Mouse (Mus musculus) thymus, postnatal 0 days (tissue): ENCODE measurements at regions not wholly inside any gene's neighbourhood (a gene's known extent, or its start where the extent isn't known, plus 50 kb on each side); places are given as distances from the start of the nearest gene placed in this dataset.

Experiments
- DNase-seq: peaks from one replicate; pipeline ENCODE4 v3.0.0-alpha.2; 2015; ENCODE audit warnings: low spot score

GRCm38 (mm10) chr13:43724161-43724560 lies 60.4 kb upstream of the Cd83 start:
- DNase-seq: no peak

- DNase-seq: peak; percentile 57
Measured at GRCm38 (mm10) chr13:43725698-43726097, 58.9 kb upstream of the Cd83 start.

- no peak for DNase-seq
Measured at GRCm38 (mm10) chr13:43726895-43727341, 57.7 kb upstream of the Cd83 start.

GRCm38 (mm10) chr13:43729617-43730016 lies 55.0 kb upstream of the Cd83 start:
- no peak for DNase-seq

GRCm38 (mm10) chr13:43733061-43733460 lies 51.5 kb upstream of the Cd83 start:
- no peak for DNase-seq

GRCm38 (mm10) chr13:43734641-43735040 lies 49.9 kb upstream of the Cd83 start:
- no peak for DNase-seq
